Mouse (Mus musculus) kidney, adult 2 months (tissue): Measurements from ENCODE around the gene Deup1. TPM values are rescaled to one million over a fixed set of nuclear protein-coding genes. Genes with fewer than 3 reads are reported as not detected.
A peak's percentile ranks its signal among the peaks of the same experiment; 100 is the strongest.

Experiments
- DNase-seq: peaks from one replicate; pipeline ENCODE4 v3.0.0; 2021
- H3K27ac ChIP-seq: fragments of 200-500 bp; 2 replicates; pipeline ENCODE4 v1.5.1; 2012; ENCODE audit warnings: low read depth, low read length, control low read depth, inconsistent platforms; ENCODE audit not compliant: insufficient read depth
- H3K27me3 ChIP-seq: fragments of 200-500 bp; replicated peaks from 2 replicates; pipeline ENCODE4 v1.6.1; 2012; ENCODE audit warnings: mild to moderate bottlenecking, moderate library complexity, low read length, inconsistent platforms; ENCODE audit not compliant: control insufficient read depth, insufficient read depth
- H3K36me3 ChIP-seq: fragments of 200-500 bp; 2 replicates; pipeline ENCODE4 v1.6.1; 2012; ENCODE audit warnings: mild to moderate bottlenecking, moderate library complexity, low read length, inconsistent platforms; ENCODE audit not compliant: control insufficient read depth, insufficient read depth
- H3K4me1 ChIP-seq: fragments of 200-500 bp; 2 replicates; pipeline ENCODE4 v1.6.1; 2011; ENCODE audit warnings: low read length; ENCODE audit not compliant: control insufficient read depth, insufficient read depth
- H3K4me3 ChIP-seq: fragments of 200-500 bp; 2 replicates; pipeline ENCODE4 v1.5.1; 2011; ENCODE audit warnings: mild to moderate bottlenecking, low read depth, low read length, control low read depth; ENCODE audit not compliant: insufficient read depth
- CTCF ChIP-seq: fragments of 200-500 bp; conservative IDR thresholded peaks from 2 replicates; pipeline ENCODE4 v1.5.1; 2011; ENCODE audit warnings: low read depth, mild to moderate bottlenecking, control low read depth, low read length, moderate library complexity, mixed read lengths; ENCODE audit not compliant: insufficient read depth, insufficient read length
- POLR2A ChIP-seq: fragments of 200-500 bp; IDR thresholded peaks from one replicate; pipeline ENCODE4 v1.6.1; 2011; ENCODE audit warnings: low read depth, low read length, control low read depth
- WGBS: fragments of 180-500 bp; shearing (Covaris S2); methylation state at CpG from one replicate; pipeline ENCODE4 v1.1.7; 2018; 5-methylcytosine and 5-hydroxymethylcytosine counted together
- polyA plus RNA-seq: library from polyadenylated mRNA; depleted of rRNA; stranded (reverse); fragments of >200 nt; gene quantifications from 2 replicates; pipeline ENCODE4 v1.2.3, GENCODE M21; 2012

The Deup1 gene
- polyA plus RNA-seq, 1 experiment = 0.19 TPM

DNA sequence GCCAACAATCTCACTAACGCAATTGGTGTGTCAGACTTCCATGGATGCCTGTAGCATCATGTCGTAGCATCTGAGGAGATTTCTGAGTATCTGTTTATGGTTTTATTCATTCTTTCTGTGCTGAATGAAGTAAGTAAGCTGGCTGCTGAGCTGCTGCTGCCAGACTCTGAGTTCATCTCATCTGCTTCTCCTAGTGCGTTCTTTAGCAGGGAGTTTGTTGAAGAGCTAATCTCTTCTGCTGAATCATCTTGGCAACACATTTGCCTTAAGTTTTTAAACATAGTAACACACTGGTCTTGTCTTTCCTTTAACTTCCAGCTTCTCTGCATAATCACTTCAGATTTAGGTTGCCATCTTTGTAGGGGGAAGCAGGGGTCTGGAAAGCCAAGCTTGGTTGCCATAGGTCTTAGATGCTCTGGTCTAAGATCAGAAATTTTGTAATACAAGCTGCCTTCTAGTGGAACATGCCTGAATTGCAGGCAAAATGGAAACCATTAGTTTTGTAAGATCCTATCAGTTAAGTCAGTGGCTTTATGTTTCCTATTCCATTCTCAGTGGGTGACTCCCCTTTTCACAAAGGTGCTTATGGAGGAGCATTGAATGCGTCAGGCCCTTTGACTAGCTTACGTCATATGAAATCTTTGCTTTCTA, 18.3 kb downstream of the Deup1 start:
- 98% methylated on average over 5 of the region's 5 CpGs for WGBS
- TF ChIP-seq CTCF (no peak; the same call in 1 of the 2 replicates), POLR2A (no peak)
- no peaks in the 10 kb centered on the region for H3K27me3 ChIP-seq
- no peak overlapping the region for H3K4me3 ChIP-seq
- no peaks in the 10 kb centered on the region for H3K4me1 ChIP-seq
- H3K36me3 ChIP-seq = no peaks in the 10 kb centered on the region
- no peak for DNase-seq
- H3K27ac ChIP-seq = no peak overlapping the region

- Histone ChIP-seq H3K27ac (no peak overlapping the region), H3K4me1 (no peaks in the 10 kb centered on the region), H3K27me3 (no peaks in the 10 kb centered on the region), H3K36me3 (no peaks in the 10 kb centered on the region), H3K4me3 (no peak overlapping the region)
- TF ChIP-seq POLR2A (no peak), CTCF (no peak)
- WGBS = 43% methylated on average over 2 of the region's 2 CpGs
- DNase-seq = peak; percentile 79
These were observed 20.1 kb downstream of the Deup1 start for GRCm38 (mm10) chr9:15607601-15608000.

DNA sequence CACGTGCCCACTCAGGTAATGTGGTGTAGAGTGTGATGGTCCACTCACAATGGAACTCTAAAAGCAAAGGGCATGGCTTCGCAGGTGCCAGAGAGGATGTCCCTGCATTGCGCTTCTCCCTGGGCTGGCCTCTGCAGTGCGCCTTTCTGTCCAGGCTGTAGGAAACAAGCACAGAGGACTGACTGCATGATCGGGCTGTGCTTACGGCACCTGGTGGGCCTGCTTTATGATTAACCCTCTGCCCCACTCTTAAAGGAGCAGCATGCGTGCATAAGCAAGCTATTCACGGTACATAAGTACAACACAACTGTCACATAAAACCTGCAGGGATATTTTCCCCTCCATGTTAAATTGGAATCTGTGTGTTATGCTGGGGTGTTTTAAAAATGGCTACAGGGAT, 24.6 kb downstream of the Deup1 start:
- no peak for TF ChIP-seq CTCF
- no peak for TF ChIP-seq POLR2A
- DNase-seq = peak; percentile 60
- H3K36me3 ChIP-seq = no peaks in the 10 kb centered on the region
- H3K4me1 ChIP-seq = no peaks in the 10 kb centered on the region
- H3K27me3 ChIP-seq = no peaks in the 10 kb centered on the region
- H3K27ac ChIP-seq = no peak overlapping the region
- WGBS = 59% methylated on average over 8 of the region's 8 CpGs
- H3K4me3 ChIP-seq = no peak overlapping the region

DNA sequence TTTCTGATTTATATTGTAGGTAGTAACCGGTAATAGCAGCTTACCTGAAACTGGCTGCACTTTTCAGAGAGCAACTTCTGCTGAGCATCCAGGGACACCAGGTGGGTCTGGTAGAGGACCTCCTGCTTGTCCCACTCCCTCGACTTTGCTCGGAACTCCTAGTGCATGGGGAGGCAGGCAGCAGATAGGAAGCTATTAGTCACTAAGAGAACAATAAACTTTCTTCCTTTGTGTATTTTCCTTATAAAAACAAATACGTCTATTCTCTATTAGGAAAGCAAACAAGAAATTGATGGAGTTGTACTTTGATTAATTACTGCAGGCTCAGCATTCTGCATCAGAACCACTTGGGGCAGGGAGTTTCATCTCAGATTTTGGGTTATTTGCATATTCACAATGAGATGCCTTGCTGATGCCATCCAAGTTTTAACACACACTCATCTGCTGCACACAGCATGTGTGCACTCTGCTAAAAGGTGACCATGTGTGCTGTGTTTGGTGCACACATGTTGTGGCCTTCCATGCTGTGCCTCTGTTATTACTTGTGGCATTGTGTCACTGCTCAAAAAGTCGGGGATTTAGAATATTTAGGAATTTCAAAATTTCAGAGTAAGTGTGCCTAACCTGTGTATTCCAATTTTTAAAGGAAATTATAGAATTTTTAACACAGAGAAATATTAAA, 26.7 kb downstream of the Deup1 start:
- TF ChIP-seq CTCF = no peak
- no peak for TF ChIP-seq POLR2A
- Histone ChIP-seq H3K27me3 (no peaks in the 10 kb centered on the region), H3K27ac (peak overlapping the region; percentile 7; the same call in 1 of the 2 replicates), H3K4me3 (no peak overlapping the region), H3K36me3 (no peaks in the 10 kb centered on the region), H3K4me1 (no peaks in the 10 kb centered on the region)
- 49% methylated on average over 5 of the region's 5 CpGs for WGBS
- DNase-seq = no peak

GRCm38 (mm10) chr9:15600156-15600858, 27.4 kb downstream of the Deup1 start:
- H3K4me1 ChIP-seq = no peaks in the 10 kb centered on the region
- H3K27ac ChIP-seq = peak overlapping the region; percentile 62; the same call in 1 of the 2 replicates
- H3K27me3 ChIP-seq = no peaks in the 10 kb centered on the region
- TF ChIP-seq POLR2A = no peak
- no peak overlapping the region for H3K4me3 ChIP-seq
- peak; percentile 40 for DNase-seq
- 38% methylated on average over 6 of the region's 6 CpGs for WGBS
- H3K36me3 ChIP-seq = no peaks in the 10 kb centered on the region

- no peaks in the 10 kb centered on the region; the same call in 1 of the 2 replicates for H3K4me1 ChIP-seq
- H3K27me3 ChIP-seq = no peaks in the 10 kb centered on the region
- no peak overlapping the region for H3K27ac ChIP-seq
- H3K36me3 ChIP-seq = no peaks in the 10 kb centered on the region
- 60% methylated on average over 4 of the region's 4 CpGs for WGBS
- no peak for DNase-seq
- no peak for TF ChIP-seq CTCF
- TF ChIP-seq POLR2A = no peak
- H3K4me3 ChIP-seq = no peak overlapping the region
These were observed 31.1 kb downstream of the Deup1 start for GRCm38 (mm10) chr9:15596598-15596997.

GRCm38 (mm10) chr9:15594148-15594547, 33.6 kb downstream of the Deup1 start:
- 67% methylated on average over 4 of the region's 4 CpGs for WGBS
- no peak for TF ChIP-seq POLR2A
- no peak for TF ChIP-seq CTCF
- H3K27ac ChIP-seq = no peak overlapping the region
- DNase-seq = peak; percentile 72
- H3K27me3 ChIP-seq = no peaks in the 10 kb centered on the region
- H3K4me1 ChIP-seq = no peaks in the 10 kb centered on the region; the same call in 1 of the 2 replicates
- H3K36me3 ChIP-seq = no peaks in the 10 kb centered on the region
- no peak overlapping the region for H3K4me3 ChIP-seq
